Mouse (Mus musculus): ENCODE measurements around the gene Sdhc. TPM values are rescaled to one million over a fixed set of nuclear protein-coding genes. Genes with fewer than 3 reads are reported as not detected.
"Not testable (repeated sequence)": the region's sequence is repeated elsewhere in the genome, so short reads cannot be mapped to it uniquely, and the experiment has no call there.

The Sdhc gene
- total RNA-seq, 2 experiments from 2014 or later: 692 to 785 TPM

DNA sequence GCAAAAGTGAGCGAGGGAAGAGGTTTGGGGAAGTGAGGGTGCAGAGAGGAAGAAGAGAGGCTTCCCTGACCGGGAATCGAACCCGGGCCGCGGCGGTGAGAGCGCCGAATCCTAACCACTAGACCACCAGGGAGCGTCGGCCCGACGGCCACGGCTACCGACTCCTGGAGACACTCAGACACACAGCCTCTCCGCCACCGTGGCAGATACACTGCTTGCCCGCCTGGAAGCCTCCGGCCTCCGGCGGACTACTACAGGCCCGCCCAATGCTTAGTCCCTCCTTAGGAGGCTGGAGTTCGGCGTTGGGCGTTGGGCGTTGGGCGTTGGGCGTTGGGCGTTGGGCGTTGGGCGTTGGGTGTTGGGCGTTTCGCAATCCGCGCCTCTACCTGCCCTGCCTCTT, 71.1 kb downstream of the Sdhc start:
- not testable (repeated sequence) for DNase-seq

DNA sequence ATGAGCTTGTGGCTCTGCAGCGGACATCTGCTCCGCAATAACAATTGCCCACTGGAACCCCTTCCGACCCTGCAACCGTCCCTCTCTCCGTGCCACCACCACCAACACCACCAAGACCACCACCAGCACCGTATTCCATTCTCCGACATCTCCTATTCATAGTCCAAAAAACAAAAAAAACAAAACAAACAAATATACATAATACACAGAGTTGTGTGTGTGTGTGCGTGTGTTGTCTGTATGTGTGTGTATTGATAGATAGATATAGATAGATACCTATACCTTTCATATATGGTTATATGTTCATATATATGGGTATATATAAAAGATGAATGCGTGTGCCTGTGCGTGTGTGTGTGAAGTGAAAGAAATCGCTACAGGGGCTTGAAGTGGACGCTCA, 72.0 kb downstream of the Sdhc start:
- DNase-seq: not testable (repeated sequence)

GRCm38 (mm10) chr1:171077955-171078354, 72.4 kb downstream of the Sdhc start:
- DNase-seq: peak; percentile 44

DNA sequence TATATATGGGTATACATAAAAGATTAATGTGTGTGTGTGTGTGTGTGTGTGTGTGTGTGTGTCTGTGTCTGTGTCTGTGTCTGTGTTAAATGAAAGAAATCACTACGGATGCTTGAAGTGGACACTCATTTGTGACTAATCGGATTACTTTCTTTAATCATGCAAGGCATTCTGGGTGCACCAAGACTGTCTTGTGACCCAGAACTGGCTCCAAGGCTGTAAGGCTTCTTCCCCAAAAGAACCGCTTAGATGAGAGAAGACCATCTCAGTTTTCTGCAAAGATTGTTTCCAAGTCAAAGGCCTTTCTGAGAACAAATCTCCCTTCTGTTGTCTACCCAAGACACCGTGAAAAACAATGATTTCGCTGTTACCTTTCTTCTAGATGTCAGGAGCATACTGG, 73.2 kb downstream of the Sdhc start:
- not testable (repeated sequence) for DNase-seq

Small RNA genes within 50 kb of the gene (microRNA-seq; reads per million reads assigned to microRNA genes)
- gene Gm27844 (ENCODE audit: borderline replicate concordance in 2 of 2): 0 reads per million in 2 experiments

Other genes starting within 250 kb of the Sdhc start
- gene Fcrlb, start 237.7 kb downstream of the Sdhc start, total RNA-seq (2021): not detected
- gene Fcrla, start 223.0 kb downstream of the Sdhc start, total RNA-seq (2021): not detected
- 1 to 10 TPM; 1.9 to 2.8 TPM for gene Fcgr2b, start 174.1 kb downstream of the Sdhc start, total RNA-seq (2021)
- gene Fcgr4, start 131.7 kb downstream of the Sdhc start, total RNA-seq (2021): not detected
- 1 to 10 TPM; 3.7 to 4.6 TPM for gene Fcgr3, start 85.7 kb downstream of the Sdhc start, total RNA-seq (2021)
- 1 to 10 TPM in 1 of 2 experiments, under 1 TPM in 1; 0.69 to 1.2 TPM for gene Cfap126, start 36.7 kb downstream of the Sdhc start, total RNA-seq (2021)
- 100 to 1,000 TPM in 1 of 2 experiments, 10 to 100 TPM in 1; 99.1 to 120 TPM for gene Mpz, start 108 bp upstream of the Sdhc start, total RNA-seq (2021)
- gene Pcp4l1, start 45.7 kb upstream of the Sdhc start, total RNA-seq (2021): 10 to 100 TPM; 15.0 to 48.8 TPM
- not detected for gene Nr1i3, start 63.4 kb upstream of the Sdhc start, total RNA-seq (2021)
- 10 to 100 TPM; 52.0 to 52.5 TPM for gene Tomm40l, start 71.9 kb upstream of the Sdhc start, total RNA-seq (2021)
- gene Apoa2, start 74.5 kb upstream of the Sdhc start, total RNA-seq (2021): not detected
- gene Fcer1g, start 83.8 kb upstream of the Sdhc start, total RNA-seq (2021): 1 to 10 TPM; 3.2 to 3.9 TPM
- 1 to 10 TPM in 1 of 2 experiments, under 1 TPM in 1; 0.43 to 1.4 TPM for gene Adamts4, start 99.8 kb upstream of the Sdhc start, total RNA-seq (2021)
- 1,000 to 10,000 TPM in 1 of 2 experiments, 100 to 1,000 TPM in 1; 872 to 1,009 TPM for gene Ndufs2, start 100.8 kb upstream of the Sdhc start, total RNA-seq (2021)
- gene B4galt3, start 119.7 kb upstream of the Sdhc start, total RNA-seq (2021): 1 to 10 TPM; 8.6 to 9.8 TPM
- 10 to 100 TPM in 1 of 2 experiments, 1 to 10 TPM in 1; 9.4 to 11.6 TPM for gene Ppox, start 130.6 kb upstream of the Sdhc start, total RNA-seq (2021)
- gene Usp21, start 137.4 kb upstream of the Sdhc start, total RNA-seq (2021): 10 to 100 TPM; 14.2 to 15.7 TPM
- 10 to 100 TPM; 70.9 to 80.8 TPM for gene Ufc1, start 144.4 kb upstream of the Sdhc start, total RNA-seq (2021)
- gene Dedd, start 178.5 kb upstream of the Sdhc start, total RNA-seq (2021): 10 to 100 TPM; 26.4 to 29.6 TPM
- gene Nit1, start 195.0 kb upstream of the Sdhc start, total RNA-seq (2021): 10 to 100 TPM; 21.8 to 21.9 TPM
- gene Pfdn2, start 195.1 kb upstream of the Sdhc start, total RNA-seq (2021): 10 to 100 TPM; 85.5 to 89.0 TPM
- not detected for gene Klhdc9, start 210.2 kb upstream of the Sdhc start, total RNA-seq (2021)
- gene Nectin4, start 219.5 kb upstream of the Sdhc start, total RNA-seq (2021): not detected
- under 1 TPM; 0.49 to 0.86 TPM for gene Arhgap30, start 238.4 kb upstream of the Sdhc start, total RNA-seq (2021)